Mouse (Mus musculus) myocyte (in vitro differentiated cells): ENCODE results near the gene Glis1.

Source experiments
- MAX ChIP-seq: IDR thresholded peaks from one replicate; pipeline ENCODE4 v1.6.1; 2011; ENCODE audit warnings: low read depth, mild to moderate bottlenecking, control low read depth
- MYOD1 ChIP-seq, 3 experiments: IDR thresholded peaks; one replicate each; pipeline ENCODE4 v1.6.1; 2011; ENCODE audit warnings: control low read depth in 2 of 3, low read depth in 2 of 3, mild to moderate bottlenecking in 2 of 3, moderate library complexity in 1 of 3; ENCODE audit not compliant: insufficient read length in 2 of 3, control insufficient read depth in 1 of 3
- MYOG ChIP-seq, 3 experiments: IDR thresholded peaks; one replicate each; pipeline ENCODE4 v1.6.1; 2011; ENCODE audit warnings: control low read depth in 2 of 3, low read depth in 2 of 3, mild to moderate bottlenecking in 2 of 3; ENCODE audit not compliant: insufficient read length in 2 of 3, control insufficient read depth in 1 of 3, insufficient read depth in 1 of 3
- POLR2A ChIP-seq: IDR thresholded peaks from one replicate; pipeline ENCODE4 v1.6.1; 2011; ENCODE audit warnings: low read depth, mild to moderate bottlenecking, control low read depth, moderate library complexity; ENCODE audit not compliant: insufficient read length
- POLR2AphosphoS2 ChIP-seq: IDR thresholded peaks from one replicate; pipeline ENCODE4 v1.6.1; 2011; ENCODE audit warnings: low read depth, control low read depth; ENCODE audit not compliant: insufficient read length
- REST ChIP-seq: IDR thresholded peaks from one replicate; pipeline ENCODE4 v1.6.1; 2011; ENCODE audit warnings: mild to moderate bottlenecking, control low read depth, moderate library complexity; ENCODE audit not compliant: insufficient read depth, insufficient read length
- TCF12 ChIP-seq: IDR thresholded peaks from one replicate; pipeline ENCODE4 v1.6.1; 2011; ENCODE audit warnings: mild to moderate bottlenecking, control low read depth; ENCODE audit not compliant: poor library complexity, insufficient read depth, severe bottlenecking
- USF1 ChIP-seq: IDR thresholded peaks from one replicate; pipeline ENCODE4 v1.6.1; 2011; ENCODE audit warnings: low read depth, mild to moderate bottlenecking, control low read depth, moderate library complexity

- TF ChIP-seq MAX = no peak
- no peak for TF ChIP-seq USF1
- no peak for TF ChIP-seq POLR2AphosphoS2
- no peak for TF ChIP-seq POLR2A
- TF ChIP-seq TCF12 = no peak
- no peak for TF ChIP-seq REST
- no peak for TF ChIP-seq MYOG (IDR thresholded peaks at IDR 0.05; ENCODE audit: control insufficient read depth in 1 of 3, insufficient read depth in 1 of 3, insufficient read length in 2 of 3, low read depth in 2 of 3)
- no peak for TF ChIP-seq MYOD1 (IDR thresholded peaks at IDR 0.05; ENCODE audit: control insufficient read depth in 1 of 3, insufficient read length in 2 of 3, low read depth in 2 of 3)
Measured at GRCm38 (mm10) chr4:107597226-107597897, 163.0 kb downstream of the Glis1 start.
